Mouse (Mus musculus): Measurements from ENCODE around the gene Tmem234. TPM values are rescaled to one million over a fixed set of nuclear protein-coding genes. Genes with fewer than 3 reads are reported as not detected.

Gene Tmem234
- total and polyA plus RNA-seq, 3 experiments = 104 to 207 (median 155) TPM

DNA sequence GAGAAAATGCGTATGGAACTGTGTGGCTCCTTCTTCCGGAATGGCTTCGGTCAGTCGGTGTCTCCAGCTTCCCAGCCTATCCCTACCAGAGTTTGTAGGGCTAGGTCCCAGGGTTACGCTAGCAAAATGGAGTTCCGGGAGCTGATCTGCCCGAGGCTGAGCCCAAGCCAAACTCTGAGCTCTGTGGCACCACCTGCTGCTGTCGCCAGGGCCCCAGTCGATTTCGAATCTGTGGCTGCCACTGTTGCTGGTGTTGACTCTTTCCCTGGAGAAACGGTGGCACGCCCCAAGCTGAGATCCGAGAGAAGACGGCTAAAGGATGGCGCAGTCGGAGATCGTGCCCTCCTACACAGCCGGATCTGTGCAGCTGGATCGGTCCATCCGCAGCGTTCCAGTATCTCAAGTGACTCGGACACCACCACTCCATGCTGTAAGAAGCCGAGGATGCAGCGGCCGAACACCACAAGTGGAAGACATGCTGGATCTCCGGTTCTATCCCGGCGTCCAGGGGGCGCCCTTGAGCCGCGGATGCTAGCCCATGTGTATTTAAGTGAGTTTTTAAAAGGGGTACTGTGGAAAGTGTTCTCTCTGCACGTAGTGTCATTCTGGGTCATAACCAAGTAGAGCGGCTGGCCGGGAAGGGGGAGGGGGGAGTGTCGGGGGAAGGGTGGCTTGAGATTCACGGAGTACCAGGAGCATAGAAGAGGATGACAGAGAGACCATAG, 15.4 kb upstream of the Tmem234 start:
- peaks cover 8% of the 10 kb centered on the region; the same call in 1 of the 2 replicates for H3K27me3 ChIP-seq (ENCODE audit: insufficient read depth, low read length)
- no peak overlapping the region for H3K4me3 ChIP-seq (ENCODE audit: low read depth, low read length)
- TF ChIP-seq GATA1 (IDR thresholded peaks at IDR 0.05; ENCODE audit: borderline replicate concordance, low read length) (no peak), CTCF (IDR thresholded peaks at IDR 0.05; ENCODE audit: low read depth, low read length) (peak; percentile 40; the same call in 1 of the 2 replicates)
- DNase-seq (ENCODE audit: low spot score) = no peak
- H3K36me3 ChIP-seq (replicated peaks) = peaks cover 7% of the 10 kb centered on the region
- no peak for ATAC-seq (ENCODE audit: extremely low read depth, insufficient number of reproducible peaks, low FRiP score, poor library complexity, severe bottlenecking)
- no peaks in the 10 kb centered on the region for H3K9me3 ChIP-seq (replicated peaks)
- H3K4me1 ChIP-seq (ENCODE audit: insufficient read depth, low read depth, low read length) = peaks cover 11% of the 10 kb centered on the region

DNA sequence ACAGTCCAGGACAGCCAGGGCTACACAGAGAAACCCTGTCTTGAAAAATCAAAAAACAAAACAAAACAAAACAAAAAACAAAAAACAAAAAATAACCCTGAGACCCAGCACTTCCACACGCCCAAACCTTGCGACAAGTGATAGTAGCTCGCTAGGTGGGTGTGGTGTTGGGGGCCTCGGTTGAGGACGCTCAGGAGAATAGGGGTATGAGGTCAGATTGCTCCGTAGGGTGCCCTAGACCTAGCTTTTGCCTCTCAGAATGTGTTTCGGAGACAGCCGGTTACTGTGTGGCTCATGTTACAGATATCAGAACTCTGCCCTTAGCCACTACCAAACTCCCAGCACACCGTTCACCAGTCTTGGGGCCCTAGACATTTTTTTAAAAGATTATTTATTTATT, 14.7 kb upstream of the Tmem234 start:
- Histone ChIP-seq H3K9me3 (replicated peaks) (no peaks in the 10 kb centered on the region), H3K27me3 (ENCODE audit: insufficient read depth, low read length) (peaks cover 5% of the 10 kb centered on the region; the same call in 1 of the 2 replicates), H3K36me3 (replicated peaks) (peaks cover 15% of the 10 kb centered on the region), H3K4me3 (ENCODE audit: low read depth, low read length) (no peak overlapping the region), H3K4me1 (ENCODE audit: insufficient read depth, low read depth, low read length) (peaks cover 8% of the 10 kb centered on the region)
- DNase-seq (ENCODE audit: low spot score) = no peak
- no peak for ATAC-seq (ENCODE audit: extremely low read depth, insufficient number of reproducible peaks, low FRiP score, poor library complexity, severe bottlenecking)
- TF ChIP-seq TAL1 (conservative IDR thresholded peaks at IDR 0.05; ENCODE audit: low read depth, low read length) (no peak), GATA1 (IDR thresholded peaks at IDR 0.05; ENCODE audit: borderline replicate concordance, low read length) (no peak), CTCF (IDR thresholded peaks at IDR 0.05; ENCODE audit: low read depth, low read length) (no peak), POLR2AphosphoS5 (IDR thresholded peaks at IDR 0.05; ENCODE audit: insufficient replicate concordance, low read depth, low read length) (no peak), GATA2 (IDR thresholded peaks at IDR 0.05; ENCODE audit: borderline replicate concordance, low read depth, low read length) (no peak)

DNA sequence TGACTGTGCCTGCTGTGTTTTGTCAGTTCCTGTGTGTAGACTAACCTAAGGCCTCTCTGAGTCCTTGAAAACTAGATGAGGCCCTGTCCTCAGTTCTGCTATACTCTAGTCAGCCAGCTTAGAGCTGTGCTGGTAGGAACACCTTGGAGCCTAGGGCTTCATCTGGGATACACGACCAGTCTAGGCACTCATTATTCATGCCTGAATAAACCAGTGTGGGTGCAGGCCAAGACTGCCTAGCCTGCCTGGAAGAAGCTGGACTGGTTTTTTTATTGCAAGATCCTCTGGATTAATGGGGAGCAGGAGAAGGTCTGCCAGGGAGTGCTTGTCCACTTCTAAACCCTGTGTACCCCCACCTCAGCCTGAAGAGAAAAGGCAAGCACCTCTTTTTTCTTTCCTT, 13.5 kb upstream of the Tmem234 start:
- Histone ChIP-seq H3K27me3 (ENCODE audit: insufficient read depth, low read length) (peaks cover 5% of the 10 kb centered on the region; the same call in 1 of the 2 replicates), H3K4me3 (ENCODE audit: low read depth, low read length) (no peak overlapping the region), H3K36me3 (replicated peaks) (peaks cover 26% of the 10 kb centered on the region), H3K9me3 (replicated peaks) (no peaks in the 10 kb centered on the region), H3K4me1 (ENCODE audit: insufficient read depth, low read depth, low read length) (peaks cover 8% of the 10 kb centered on the region)
- TF ChIP-seq GATA2 (IDR thresholded peaks at IDR 0.05; ENCODE audit: borderline replicate concordance, low read depth, low read length) (no peak), TAL1 (conservative IDR thresholded peaks at IDR 0.05; ENCODE audit: low read depth, low read length) (no peak), CTCF (IDR thresholded peaks at IDR 0.05; ENCODE audit: low read depth, low read length) (no peak), POLR2AphosphoS5 (IDR thresholded peaks at IDR 0.05; ENCODE audit: insufficient replicate concordance, low read depth, low read length) (no peak), GATA1 (IDR thresholded peaks at IDR 0.05; ENCODE audit: borderline replicate concordance, low read length) (no peak)
- no peak for ATAC-seq (ENCODE audit: extremely low read depth, insufficient number of reproducible peaks, low FRiP score, poor library complexity, severe bottlenecking)
- DNase-seq (ENCODE audit: low spot score) = no peak

DNA sequence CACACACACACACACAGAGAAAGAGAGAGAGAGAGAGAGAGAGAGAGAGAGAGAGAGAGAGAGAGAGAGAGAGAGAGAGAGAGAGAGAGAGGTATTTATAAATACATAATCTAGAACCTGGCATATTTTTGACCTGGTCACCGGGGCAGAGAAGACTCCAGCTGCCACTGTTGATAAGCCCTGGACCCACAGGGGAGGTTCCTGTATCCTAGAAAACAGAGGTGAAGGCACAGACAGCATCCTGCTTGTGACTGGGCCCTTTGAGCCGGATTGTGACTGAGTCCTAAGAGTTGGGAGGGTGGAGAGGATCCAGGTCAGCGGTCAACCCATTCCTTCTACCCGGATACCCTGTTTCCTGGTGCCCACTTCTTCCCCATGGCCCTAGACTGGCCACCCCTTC, 11.6 kb upstream of the Tmem234 start:
- ATAC-seq (ENCODE audit: extremely low read depth, insufficient number of reproducible peaks, low FRiP score, poor library complexity, severe bottlenecking) = no peak

DNA sequence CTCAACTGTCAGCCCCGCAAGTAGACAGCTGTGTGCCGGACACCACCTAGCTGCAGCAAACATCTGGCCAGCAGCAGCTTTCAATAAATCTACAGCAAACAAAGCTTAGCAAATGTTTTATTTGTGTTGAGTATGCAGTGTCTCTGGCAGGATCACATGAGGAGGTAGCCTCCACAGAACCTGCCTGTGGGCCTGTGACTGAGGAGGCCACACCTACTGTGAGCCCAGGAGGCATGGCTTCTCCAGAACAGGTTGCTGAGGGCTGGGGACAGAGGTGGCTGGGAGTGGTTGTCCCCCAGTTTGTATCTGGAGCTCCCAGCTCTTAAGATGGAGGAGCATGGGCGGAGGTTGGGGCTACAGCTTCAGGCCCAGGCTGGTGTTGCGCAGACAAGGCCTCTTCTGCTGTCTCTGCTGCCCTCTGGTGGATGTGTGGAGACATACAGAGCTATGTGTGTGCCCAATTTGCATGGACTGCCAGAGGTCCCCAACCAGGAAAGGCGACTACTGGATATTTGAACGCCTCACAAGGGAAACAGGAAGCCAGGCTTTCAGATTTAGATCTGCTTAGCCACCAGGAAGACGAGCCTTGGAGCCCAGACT, 8.1 kb downstream of the Tmem234 start:
- Histone ChIP-seq H3K9me3 (replicated peaks) (no peaks in the 10 kb centered on the region), H3K27me3 (ENCODE audit: insufficient read depth, low read length) (no peaks in the 10 kb centered on the region), H3K36me3 (replicated peaks) (peaks cover 91% of the 10 kb centered on the region), H3K4me1 (ENCODE audit: insufficient read depth, low read depth, low read length) (peaks cover 35% of the 10 kb centered on the region), H3K4me3 (ENCODE audit: low read depth, low read length) (no peak overlapping the region)
- ATAC-seq (ENCODE audit: extremely low read depth, insufficient number of reproducible peaks, low FRiP score, poor library complexity, severe bottlenecking) (peak; percentile 76), DNase-seq (ENCODE audit: low spot score) (peak; percentile 62)
- TF ChIP-seq CTCF (IDR thresholded peaks at IDR 0.05; ENCODE audit: low read depth, low read length) (peak; percentile 71), TAL1 (conservative IDR thresholded peaks at IDR 0.05; ENCODE audit: low read depth, low read length) (no peak)

More for the DNA sequence above, 11.6 kb upstream of the Tmem234 start:
- peaks cover 46% of the 10 kb centered on the region for H3K36me3 ChIP-seq (replicated peaks)
- H3K27me3 ChIP-seq (ENCODE audit: insufficient read depth, low read length) = peaks cover 5% of the 10 kb centered on the region; the same call in 1 of the 2 replicates
- H3K4me3 ChIP-seq (ENCODE audit: low read depth, low read length) = no peak overlapping the region
- H3K4me1 ChIP-seq (ENCODE audit: insufficient read depth, low read depth, low read length) = peaks cover 8% of the 10 kb centered on the region
- H3K9me3 ChIP-seq (replicated peaks) = no peaks in the 10 kb centered on the region
- no peak for DNase-seq (ENCODE audit: low spot score)
- TF ChIP-seq GATA2 (IDR thresholded peaks at IDR 0.05; ENCODE audit: borderline replicate concordance, low read depth, low read length) (no peak), TAL1 (conservative IDR thresholded peaks at IDR 0.05; ENCODE audit: low read depth, low read length) (no peak), CTCF (IDR thresholded peaks at IDR 0.05; ENCODE audit: low read depth, low read length) (no peak), GATA1 (IDR thresholded peaks at IDR 0.05; ENCODE audit: borderline replicate concordance, low read length) (no peak), POLR2AphosphoS5 (IDR thresholded peaks at IDR 0.05; ENCODE audit: insufficient replicate concordance, low read depth, low read length) (no peak)

DNA sequence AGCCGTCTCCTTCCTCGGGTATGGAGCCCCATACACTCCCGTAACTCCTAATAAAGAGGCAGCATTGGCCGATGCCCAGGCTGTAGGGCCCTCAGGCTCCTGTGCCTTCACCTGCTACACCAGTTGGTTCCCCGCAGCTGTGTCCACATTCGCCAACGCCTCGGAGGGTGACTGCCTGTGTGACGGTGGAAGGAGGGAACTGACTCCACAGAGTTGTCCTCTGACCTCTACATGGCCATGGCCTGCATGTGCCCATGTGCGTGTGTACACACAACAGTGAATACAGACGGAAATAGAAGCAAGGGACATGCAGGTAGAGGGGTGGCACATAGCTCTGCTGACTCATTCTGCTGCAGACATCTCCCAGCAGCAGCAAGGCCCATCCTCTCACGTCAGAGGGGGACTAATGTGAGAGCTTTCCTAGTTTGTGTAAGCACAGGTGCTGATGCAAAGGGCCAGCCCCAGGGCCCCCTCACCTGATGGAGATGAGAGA, 8.7 kb downstream of the Tmem234 start:
- peaks cover 91% of the 10 kb centered on the region for H3K36me3 ChIP-seq (replicated peaks)
- peaks cover 32% of the 10 kb centered on the region for H3K4me1 ChIP-seq (ENCODE audit: insufficient read depth, low read depth, low read length)
- no peak for ATAC-seq (ENCODE audit: extremely low read depth, insufficient number of reproducible peaks, low FRiP score, poor library complexity, severe bottlenecking)
- TF ChIP-seq CTCF (IDR thresholded peaks at IDR 0.05; ENCODE audit: low read depth, low read length) (no peak), TAL1 (conservative IDR thresholded peaks at IDR 0.05; ENCODE audit: low read depth, low read length) (no peak), GATA1 (IDR thresholded peaks at IDR 0.05; ENCODE audit: borderline replicate concordance, low read length) (no peak), POLR2AphosphoS5 (IDR thresholded peaks at IDR 0.05; ENCODE audit: insufficient replicate concordance, low read depth, low read length) (no peak), GATA2 (IDR thresholded peaks at IDR 0.05; ENCODE audit: borderline replicate concordance, low read depth, low read length) (no peak)
- H3K27me3 ChIP-seq (ENCODE audit: insufficient read depth, low read length) = no peaks in the 10 kb centered on the region
- DNase-seq (ENCODE audit: low spot score) = no peak
- H3K4me3 ChIP-seq (ENCODE audit: low read depth, low read length) = 0 out of 2 replicates have a peak overlapping the region, but pooled peaks have one; percentile 4
- H3K9me3 ChIP-seq (replicated peaks) = no peaks in the 10 kb centered on the region

All from G1E (cell line).